Mouse (Mus musculus): ENCODE results near the gene AC134908.4. TPM values are rescaled to one million over a fixed set of nuclear protein-coding genes. Genes with fewer than 3 reads are reported as not detected.

The AC134908.4 gene
- polyA plus RNA-seq, 1 experiment from 2014 or later = 2.2 TPM

GRCm38 (mm10) chr17:25786781-25787504, 8.5 kb downstream of the AC134908.4 start:
- Histone ChIP-seq H3K4me3 (ENCODE audit: low read length) (no peak overlapping the region), H3K27ac (ENCODE audit: low read depth, low read length) (no peak overlapping the region), H3K9ac (ENCODE audit: low read depth, low read length) (no peak overlapping the region), H3K4me2 (ENCODE audit: low read length) (no peak overlapping the region), H3K36me3 (ENCODE audit: control insufficient read depth, insufficient read depth, low read length) (peaks cover 23% of the 10 kb centered on the region), H3K9me3 (ENCODE audit: control insufficient read depth, low read length) (no peaks in the 10 kb centered on the region), H3K27me3 (replicated peaks; ENCODE audit: control insufficient read depth, insufficient read depth, low read length) (no peaks in the 10 kb centered on the region), H3K4me1 (ENCODE audit: control insufficient read depth, insufficient read depth, low read depth, low read length) (peaks cover 38% of the 10 kb centered on the region)
- no peak for ATAC-seq
- 97% methylated on average over 9 of the region's 9 CpGs for WGBS

GRCm38 (mm10) chr17:25786280-25786679, 9.2 kb downstream of the AC134908.4 start, which contains the start of gene Ccdc78:
Gene Ccdc78 (plus strand): TSS chr17:25786580.
- H3K27ac ChIP-seq (ENCODE audit: low read depth, low read length) = peak within 1 kb of the TSS; percentile 93
- H3K4me1 ChIP-seq (ENCODE audit: control insufficient read depth, insufficient read depth, low read depth, low read length) = peaks cover 35% of the 10 kb centered on the region
- H3K36me3 ChIP-seq (ENCODE audit: control insufficient read depth, insufficient read depth, low read length) = peaks cover 23% of the 10 kb centered on the region
- ATAC-seq = no peak
- peak within 1 kb of the TSS; percentile 87 for H3K4me2 ChIP-seq (ENCODE audit: low read length)
- 83% methylated on average over 3 of the region's 3 CpGs for WGBS
- H3K9me3 ChIP-seq (ENCODE audit: control insufficient read depth, low read length) = no peaks in the 10 kb centered on the region
- peak within 1 kb of the TSS; percentile 70 for H3K4me3 ChIP-seq (ENCODE audit: low read length)
- peak within 1 kb of the TSS; percentile 80 for H3K9ac ChIP-seq (ENCODE audit: low read depth, low read length)
- H3K27me3 ChIP-seq (replicated peaks; ENCODE audit: control insufficient read depth, insufficient read depth, low read length) = no peaks in the 10 kb centered on the region

GRCm38 (mm10) chr17:25785281-25785745, 10.1 kb downstream of the AC134908.4 start, which contains the start of gene Haghl:
Gene Haghl (minus strand): TSS chr17:25785673.
- Histone ChIP-seq H3K4me2 (ENCODE audit: low read length) (peak within 1 kb of the TSS; percentile 87), H3K4me3 (ENCODE audit: low read length) (peak within 1 kb of the TSS; percentile 70), H3K36me3 (ENCODE audit: control insufficient read depth, insufficient read depth, low read length) (peaks cover 29% of the 10 kb centered on the region), H3K9ac (ENCODE audit: low read depth, low read length) (peak within 1 kb of the TSS; percentile 80), H3K4me1 (ENCODE audit: control insufficient read depth, insufficient read depth, low read depth, low read length) (peaks cover 25% of the 10 kb centered on the region), H3K9me3 (ENCODE audit: control insufficient read depth, low read length) (no peaks in the 10 kb centered on the region), H3K27me3 (replicated peaks; ENCODE audit: control insufficient read depth, insufficient read depth, low read length) (no peaks in the 10 kb centered on the region), H3K27ac (ENCODE audit: low read depth, low read length) (peak within 1 kb of the TSS; percentile 93)
- WGBS = 1% methylated on average over 23 of the region's 23 CpGs
- ATAC-seq = peak; percentile 86

DNA sequence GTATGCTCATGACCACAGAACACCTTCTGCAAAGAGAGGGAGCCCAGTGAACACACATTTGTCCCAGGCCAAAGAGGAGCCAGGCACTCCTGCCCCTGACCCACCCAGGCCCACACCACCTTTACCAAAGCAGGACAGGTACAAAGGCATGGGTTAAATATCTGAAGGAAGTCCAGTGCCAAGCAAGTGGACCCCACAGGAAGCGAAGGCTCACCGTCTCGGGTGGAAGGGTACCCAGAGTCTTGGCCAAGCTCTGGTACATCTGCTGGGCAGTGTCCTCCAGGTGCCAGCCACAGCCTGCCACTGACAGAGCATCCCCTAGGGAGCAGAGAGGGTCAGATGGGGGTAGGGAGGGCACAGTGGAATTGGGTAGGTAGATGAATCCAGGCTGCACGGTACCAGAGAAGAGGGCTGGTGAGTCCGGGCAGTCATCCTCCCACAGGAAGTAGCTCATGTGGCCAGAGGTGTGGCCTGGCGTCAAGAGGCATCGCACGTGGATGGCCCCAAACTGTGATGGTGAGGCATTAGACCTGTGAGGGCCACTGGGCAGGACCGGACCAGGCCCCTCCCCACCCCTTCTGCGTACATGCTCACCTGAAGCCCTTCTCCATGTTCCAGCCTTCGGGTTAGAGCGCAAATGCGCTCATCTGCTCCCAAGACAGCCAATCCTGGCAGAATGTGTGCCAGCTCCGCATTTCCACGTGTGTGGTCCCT, 11.4 kb downstream of the AC134908.4 start:
- no peaks in the 10 kb centered on the region for H3K27me3 ChIP-seq (replicated peaks; ENCODE audit: control insufficient read depth, insufficient read depth, low read length)
- H3K9me3 ChIP-seq (ENCODE audit: control insufficient read depth, low read length) = no peaks in the 10 kb centered on the region
- no peak overlapping the region; the same call in 1 of the 2 replicates for H3K27ac ChIP-seq (ENCODE audit: low read depth, low read length)
- peak overlapping the region; percentile 80 for H3K9ac ChIP-seq (ENCODE audit: low read depth, low read length)
- peak overlapping the region; percentile 70 for H3K4me3 ChIP-seq (ENCODE audit: low read length)
- H3K4me1 ChIP-seq (ENCODE audit: control insufficient read depth, insufficient read depth, low read depth, low read length) = peaks cover 24% of the 10 kb centered on the region
- 79% methylated on average over 15 of the region's 15 CpGs for WGBS
- peaks cover 27% of the 10 kb centered on the region for H3K36me3 ChIP-seq (ENCODE audit: control insufficient read depth, insufficient read depth, low read length)
- H3K4me2 ChIP-seq (ENCODE audit: low read length) = peak overlapping the region; percentile 87
- no peak for ATAC-seq

DNA sequence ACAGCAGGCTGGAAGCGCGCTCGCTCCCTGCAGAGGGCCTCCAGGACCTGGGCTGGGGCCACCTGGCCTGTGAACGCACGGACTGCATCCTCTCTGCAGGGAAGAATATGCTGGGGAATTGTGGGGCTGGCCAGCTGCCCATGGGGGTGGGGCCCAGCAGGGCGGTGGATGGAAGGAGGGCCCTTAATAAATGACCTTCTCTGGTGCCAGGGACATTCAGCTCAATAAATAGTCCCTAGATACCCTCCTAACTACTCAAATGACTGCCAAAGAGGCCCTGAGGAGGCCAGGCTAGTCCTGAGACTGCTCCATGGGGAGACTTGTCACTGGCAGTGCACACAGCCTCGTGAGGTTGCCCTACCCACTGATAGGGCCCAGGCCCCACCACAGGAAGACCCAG, 12.4 kb downstream of the AC134908.4 start:
- WGBS = 54% methylated on average over 7 of the region's 7 CpGs
- Histone ChIP-seq H3K4me1 (ENCODE audit: control insufficient read depth, insufficient read depth, low read depth, low read length) (peaks cover 24% of the 10 kb centered on the region), H3K27ac (ENCODE audit: low read depth, low read length) (peak overlapping the region; percentile 45; the same call in 1 of the 2 replicates), H3K9me3 (ENCODE audit: control insufficient read depth, low read length) (no peaks in the 10 kb centered on the region), H3K4me3 (ENCODE audit: low read length) (no peak overlapping the region), H3K27me3 (replicated peaks; ENCODE audit: control insufficient read depth, insufficient read depth, low read length) (no peaks in the 10 kb centered on the region), H3K36me3 (ENCODE audit: control insufficient read depth, insufficient read depth, low read length) (peaks cover 25% of the 10 kb centered on the region), H3K4me2 (ENCODE audit: low read length) (peak overlapping the region; percentile 87; the same call in 1 of the 2 replicates), H3K9ac (ENCODE audit: low read depth, low read length) (0 out of 2 replicates have a peak overlapping the region, but pooled peaks have one; percentile 39)
- no peak for ATAC-seq

DNA sequence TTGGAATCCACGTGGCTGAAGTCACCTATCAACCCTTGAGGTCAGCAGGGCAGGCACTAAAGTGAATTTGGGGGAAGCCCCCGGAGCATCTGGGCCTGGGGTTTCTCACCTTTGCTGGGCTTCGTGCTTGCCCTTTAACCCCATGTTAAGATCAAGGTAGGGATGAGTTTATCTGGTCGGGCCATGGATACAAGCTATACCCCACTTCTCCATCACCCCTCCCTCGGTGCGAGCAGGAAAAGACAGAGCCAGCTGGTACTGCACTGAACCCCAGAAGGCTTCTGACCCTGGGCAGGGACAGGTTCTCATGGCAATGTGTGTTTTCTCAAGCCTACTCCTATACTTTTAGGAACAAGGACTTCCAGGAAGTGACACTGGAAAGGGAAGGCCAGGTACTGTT, 14.1 kb downstream of the AC134908.4 start:
- Histone ChIP-seq H3K9ac (ENCODE audit: low read depth, low read length) (no peak overlapping the region), H3K4me2 (ENCODE audit: low read length) (no peak overlapping the region), H3K9me3 (ENCODE audit: control insufficient read depth, low read length) (no peaks in the 10 kb centered on the region), H3K27me3 (replicated peaks; ENCODE audit: control insufficient read depth, insufficient read depth, low read length) (no peaks in the 10 kb centered on the region), H3K27ac (ENCODE audit: low read depth, low read length) (no peak overlapping the region), H3K4me3 (ENCODE audit: low read length) (no peak overlapping the region), H3K36me3 (ENCODE audit: control insufficient read depth, insufficient read depth, low read length) (peaks cover 22% of the 10 kb centered on the region), H3K4me1 (ENCODE audit: control insufficient read depth, insufficient read depth, low read depth, low read length) (peaks cover 24% of the 10 kb centered on the region)
- WGBS = 85% methylated on average over 6 of the region's 6 CpGs
- no peak for ATAC-seq

DNA sequence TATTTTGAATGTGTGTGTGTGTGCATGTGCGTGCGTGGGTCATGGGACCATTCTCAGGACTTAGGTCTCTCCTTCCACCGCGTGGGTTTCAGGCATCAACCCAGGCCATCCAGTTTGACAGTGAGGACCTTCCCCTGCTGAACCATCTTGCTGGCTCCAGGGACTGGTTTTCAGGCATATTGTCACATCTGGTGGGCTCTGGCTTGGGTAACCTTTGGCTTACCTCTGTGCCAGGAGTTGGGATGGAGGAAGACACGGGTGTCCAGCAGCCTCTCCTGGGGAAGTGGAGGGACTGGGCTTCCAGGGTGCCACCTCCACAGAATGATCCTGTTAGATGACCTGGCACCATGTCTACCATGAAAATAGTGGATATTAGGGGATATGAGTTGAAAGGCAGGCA, 17.5 kb downstream of the AC134908.4 start:
- Histone ChIP-seq H3K27ac (ENCODE audit: low read depth, low read length) (no peak overlapping the region), H3K36me3 (ENCODE audit: control insufficient read depth, insufficient read depth, low read length) (peaks cover 22% of the 10 kb centered on the region), H3K9me3 (ENCODE audit: control insufficient read depth, low read length) (no peaks in the 10 kb centered on the region), H3K4me1 (ENCODE audit: control insufficient read depth, insufficient read depth, low read depth, low read length) (peaks cover 11% of the 10 kb centered on the region), H3K4me2 (ENCODE audit: low read length) (no peak overlapping the region), H3K9ac (ENCODE audit: low read depth, low read length) (no peak overlapping the region), H3K4me3 (ENCODE audit: low read length) (no peak overlapping the region), H3K27me3 (replicated peaks; ENCODE audit: control insufficient read depth, insufficient read depth, low read length) (no peaks in the 10 kb centered on the region)
- WGBS = 94% methylated on average over 5 of the region's 5 CpGs
- ATAC-seq = no peak

- no peaks in the 10 kb centered on the region for H3K9me3 ChIP-seq (ENCODE audit: control insufficient read depth, low read length)
- no peak overlapping the region for H3K4me3 ChIP-seq (ENCODE audit: low read length)
- no peak overlapping the region for H3K4me2 ChIP-seq (ENCODE audit: low read length)
- no peak overlapping the region for H3K9ac ChIP-seq (ENCODE audit: low read depth, low read length)
- 84% methylated on average over 10 of the region's 10 CpGs for WGBS
- H3K27ac ChIP-seq (ENCODE audit: low read depth, low read length) = no peak overlapping the region
- no peaks in the 10 kb centered on the region for H3K27me3 ChIP-seq (replicated peaks; ENCODE audit: control insufficient read depth, insufficient read depth, low read length)
- H3K4me1 ChIP-seq (ENCODE audit: control insufficient read depth, insufficient read depth, low read depth, low read length) = peaks cover 7% of the 10 kb centered on the region
- H3K36me3 ChIP-seq (ENCODE audit: control insufficient read depth, insufficient read depth, low read length) = peaks cover 8% of the 10 kb centered on the region; the same call in 1 of the 2 replicates
- no peak for ATAC-seq
Measured at GRCm38 (mm10) chr17:25775318-25776062, 20.0 kb downstream of the AC134908.4 start.
